Mouse (Mus musculus) frontal cortex, postnatal 10 days (tissue): ENCODE measurements around the gene E130308A19Rik.

Experiments
- DNase-seq, 2 experiments: peaks; one replicate each; pipeline ENCODE4 v3.0.0; 2022; ENCODE audit warnings: low spot score in 2 of 2, mixed read lengths in 1 of 2

Gene E130308A19Rik

DNA sequence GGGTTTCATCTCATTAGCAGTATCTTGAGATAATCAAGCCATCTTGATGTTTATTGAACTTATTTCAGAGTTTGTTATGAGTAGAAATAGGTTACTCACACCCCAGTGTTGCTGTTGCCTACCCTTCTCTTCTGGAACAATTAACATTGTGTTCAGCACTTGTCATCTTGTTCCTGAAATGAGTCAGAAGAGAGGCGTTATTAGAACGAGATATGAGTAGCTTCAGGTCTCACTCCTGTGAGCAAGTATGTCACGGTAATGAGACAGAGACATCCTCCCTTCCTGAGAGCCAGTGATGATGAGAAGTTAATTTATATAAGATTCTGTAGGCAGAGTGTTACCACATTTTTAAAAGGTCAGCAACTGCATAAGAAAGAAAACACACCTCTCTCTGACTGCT, 56.5 kb downstream of the E130308A19Rik start:
- DNase-seq = no peak

DNA sequence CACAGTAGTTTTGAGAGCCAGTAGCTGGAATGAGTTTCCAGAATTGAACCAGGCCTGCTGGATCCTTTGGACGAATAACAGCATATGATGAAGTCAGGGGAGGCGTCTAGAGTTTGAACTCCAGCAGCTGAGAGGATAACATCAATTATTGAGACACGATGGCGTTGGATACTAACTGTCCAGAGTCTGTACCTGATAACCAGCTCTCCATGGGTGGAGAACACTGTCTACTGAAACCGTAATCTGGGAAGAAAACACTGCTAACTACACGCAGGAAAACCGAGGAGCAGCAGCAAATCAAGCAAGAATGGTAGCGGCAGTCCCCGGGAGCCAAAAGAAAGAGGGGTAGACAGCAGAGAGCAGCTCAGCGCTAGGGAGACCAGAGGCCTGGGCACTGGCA, 56.9 kb downstream of the E130308A19Rik start:
- DNase-seq = no peak

DNA sequence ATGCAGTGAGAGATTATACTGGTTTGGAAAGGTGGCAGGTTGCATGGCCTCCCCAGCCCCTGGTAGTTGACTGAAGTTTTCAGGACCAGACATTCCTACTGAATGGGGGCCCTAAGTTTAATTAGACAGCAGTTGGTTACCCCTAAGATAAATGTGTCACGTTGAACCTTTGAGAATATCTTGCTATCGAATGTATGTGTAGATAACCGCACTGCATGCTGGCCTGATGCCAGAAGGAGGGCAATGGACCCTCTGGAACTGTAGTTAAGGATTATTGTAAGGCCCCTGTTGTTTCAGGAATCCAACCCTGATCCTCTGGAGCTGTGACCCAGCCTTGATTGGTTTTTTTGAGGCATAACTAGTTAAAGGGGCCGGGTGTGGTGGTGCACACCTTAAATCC, 58.3 kb downstream of the E130308A19Rik start:
- DNase-seq = no peak

DNA sequence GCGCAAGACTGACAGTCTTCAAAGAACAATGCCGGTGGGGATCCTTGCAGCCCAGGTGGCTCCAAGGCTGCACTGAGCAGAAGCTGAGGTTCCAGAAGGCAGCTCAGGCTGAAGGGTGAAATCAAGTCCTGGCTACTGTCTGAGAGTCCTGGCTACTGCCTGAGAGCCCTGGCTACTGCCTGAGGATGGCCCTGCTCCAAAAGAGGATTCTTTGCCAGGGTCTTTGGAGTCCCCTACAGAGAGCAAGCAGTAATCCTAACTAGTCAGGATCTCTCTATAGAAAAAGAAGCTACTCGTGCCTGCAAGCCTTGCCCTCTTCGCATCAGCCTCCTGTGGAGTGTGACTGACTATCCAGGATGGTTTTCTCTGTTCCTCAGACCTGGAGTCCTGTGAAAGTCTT, 60.7 kb downstream of the E130308A19Rik start:
- no peak for DNase-seq

DNA sequence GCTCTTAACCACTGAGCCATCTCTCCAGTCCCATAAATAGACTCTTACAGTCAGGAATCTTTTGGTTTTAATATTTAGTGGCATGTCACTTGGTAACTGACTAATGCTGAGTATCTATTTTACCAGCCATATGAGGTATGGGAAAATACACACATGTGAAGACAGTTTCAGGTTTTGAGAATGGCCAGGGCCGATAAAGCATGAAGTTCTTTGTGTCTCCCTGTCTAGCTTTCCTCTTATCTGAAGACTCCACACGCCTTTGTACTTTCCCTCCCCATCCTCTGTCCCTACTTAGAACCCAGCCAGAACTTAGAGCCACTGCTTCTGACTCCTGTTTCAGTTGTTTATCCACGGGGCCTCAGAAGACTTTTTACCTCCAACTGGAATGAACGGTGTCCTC, 63.0 kb downstream of the E130308A19Rik start:
- DNase-seq = no peak

DNA sequence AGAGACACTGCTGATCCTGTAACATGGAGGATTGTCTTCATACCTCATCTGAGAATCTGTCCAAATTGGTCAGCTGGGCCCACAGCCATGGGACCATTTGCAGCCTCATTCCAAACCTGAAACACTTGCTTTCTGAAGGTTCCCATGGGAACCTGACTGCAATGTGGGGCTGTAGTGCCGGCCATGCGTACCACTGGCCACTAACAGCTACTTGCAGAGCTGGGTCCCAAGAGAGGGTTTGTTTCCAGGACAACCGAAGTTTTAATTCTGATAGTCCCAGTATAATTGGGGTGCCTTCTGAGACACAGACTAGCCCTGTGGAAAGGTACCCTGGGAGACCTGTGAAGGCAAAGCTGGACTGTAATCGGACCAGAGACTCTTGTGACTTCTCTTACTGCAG, 64.1 kb downstream of the E130308A19Rik start:
- DNase-seq = no peak

DNA sequence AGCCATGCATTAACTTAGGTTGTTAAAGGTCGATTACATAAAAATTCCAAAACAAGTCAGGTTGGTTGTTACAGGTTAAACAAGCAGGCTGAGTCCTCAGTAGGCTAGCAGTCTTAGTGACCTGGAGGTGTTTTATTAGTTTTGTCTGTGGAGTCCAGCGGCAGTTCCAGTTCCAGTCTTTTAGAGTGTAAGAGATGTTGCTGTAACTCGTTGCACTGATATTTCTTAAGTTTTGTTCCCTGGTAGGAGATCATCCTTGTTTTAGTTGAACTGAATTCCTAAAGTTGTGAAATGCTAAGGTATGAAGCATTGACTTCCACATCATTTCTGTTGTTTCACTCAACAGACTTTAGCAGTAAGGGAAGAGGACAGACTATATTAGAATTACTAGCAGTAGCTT, 70.8 kb downstream of the E130308A19Rik start:
- no peak for DNase-seq

DNA sequence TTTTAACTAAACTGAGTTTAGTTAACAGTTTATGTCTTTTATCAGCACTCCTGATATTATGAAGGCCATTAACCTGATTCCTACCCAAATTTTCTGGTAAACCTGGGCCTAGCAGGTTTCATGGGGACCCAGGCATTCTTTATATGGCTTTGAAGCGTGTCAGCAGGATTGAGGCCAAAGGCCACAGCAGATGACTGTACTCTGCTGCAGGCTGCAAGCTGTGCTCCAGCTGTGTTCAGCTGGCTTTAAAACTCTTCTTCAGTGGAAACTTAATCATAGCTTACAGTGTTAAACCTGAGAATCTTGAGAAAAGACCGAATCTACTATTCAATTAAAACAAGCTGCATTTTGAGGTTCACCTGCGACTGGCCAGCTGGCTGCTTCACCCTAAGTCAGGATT, 71.9 kb downstream of the E130308A19Rik start:
- DNase-seq = no peak

DNA sequence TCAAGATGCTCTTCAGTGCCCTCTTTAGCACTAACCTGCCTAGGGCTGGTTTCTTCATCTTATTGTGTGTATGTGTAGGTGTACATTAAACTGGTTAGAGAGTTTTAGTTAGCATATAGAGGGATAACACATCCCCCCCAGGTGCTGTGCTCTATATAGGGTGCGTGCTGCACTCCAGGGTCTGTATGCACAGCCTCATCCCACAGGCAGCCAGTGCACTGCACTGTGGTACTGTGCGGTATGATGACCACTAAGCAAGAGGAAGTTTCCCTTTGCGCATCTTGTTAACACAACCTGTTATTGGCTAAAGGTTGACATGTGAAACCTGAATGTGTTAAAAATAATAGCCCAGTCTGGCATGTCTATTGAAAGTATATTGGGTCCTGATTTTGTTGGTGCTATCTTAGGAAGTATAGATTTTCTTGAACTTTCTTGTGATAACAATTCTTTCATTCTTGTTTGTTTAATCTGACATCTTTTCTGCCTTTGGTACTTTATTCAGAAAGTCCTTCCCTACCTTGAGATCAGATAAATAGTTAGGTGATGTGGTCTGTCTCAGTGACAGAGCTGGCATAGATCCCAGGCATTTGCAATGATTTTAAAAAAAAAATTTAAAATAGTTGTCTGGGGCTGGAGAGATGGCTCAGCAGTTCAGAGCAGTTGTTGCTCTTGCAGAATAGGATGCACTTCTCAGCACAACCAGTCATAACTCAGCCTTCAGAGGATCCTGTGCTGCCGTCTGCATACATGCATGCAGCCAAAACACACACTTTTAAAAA, 73.2 kb downstream of the E130308A19Rik start:
- no peak for DNase-seq

DNA sequence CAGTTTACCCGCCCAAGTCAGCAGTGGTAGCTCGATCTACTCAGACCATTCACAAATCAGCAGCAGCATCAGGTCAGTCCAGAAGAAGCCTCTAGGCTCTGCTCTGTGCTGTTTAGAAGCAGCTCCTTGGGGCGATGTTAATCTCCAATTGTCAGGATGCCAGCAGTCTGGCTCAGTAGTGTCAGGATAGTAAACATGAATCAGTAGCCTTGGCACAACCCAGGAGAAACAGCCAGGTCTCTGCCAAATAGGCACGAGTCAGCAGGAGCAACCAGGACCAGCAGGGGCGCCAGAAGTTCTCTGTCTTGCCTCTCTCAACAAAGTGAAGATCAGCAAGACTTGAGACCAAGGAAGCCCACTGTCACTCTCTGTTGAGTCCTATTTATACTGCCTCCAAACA, 83.3 kb downstream of the E130308A19Rik start:
- DNase-seq = no peak

DNA sequence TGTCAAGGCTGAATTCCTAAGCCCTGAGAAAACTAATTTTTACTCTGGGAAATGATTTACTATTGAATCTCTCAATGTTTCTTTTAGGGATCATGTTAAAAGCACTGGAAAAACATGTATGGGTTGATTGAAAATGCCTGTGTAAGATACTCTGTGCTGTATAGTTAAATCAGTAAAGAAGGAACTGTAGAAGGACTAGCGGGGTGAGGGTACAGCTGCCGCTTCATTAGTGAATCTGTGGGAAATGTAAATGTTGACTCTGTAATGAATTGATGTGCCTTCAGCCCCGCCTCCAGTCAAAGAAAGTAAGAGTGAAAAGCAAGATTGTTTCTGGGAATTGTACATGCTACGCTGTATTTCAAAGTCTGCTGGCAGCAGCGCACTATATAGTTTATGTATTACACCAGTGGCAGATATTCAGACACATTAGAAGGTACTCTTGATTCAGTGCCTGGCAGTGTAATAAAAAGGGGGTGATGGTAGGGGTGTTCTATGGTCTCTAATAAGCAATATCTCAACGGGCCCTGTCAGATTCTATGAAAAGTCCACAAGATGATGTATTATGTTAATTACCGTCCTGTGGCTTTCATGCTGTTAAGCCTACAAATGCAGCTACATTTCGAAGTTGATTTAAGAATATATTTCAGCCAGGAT, 84.9 kb downstream of the E130308A19Rik start:
- no peak for DNase-seq

DNA sequence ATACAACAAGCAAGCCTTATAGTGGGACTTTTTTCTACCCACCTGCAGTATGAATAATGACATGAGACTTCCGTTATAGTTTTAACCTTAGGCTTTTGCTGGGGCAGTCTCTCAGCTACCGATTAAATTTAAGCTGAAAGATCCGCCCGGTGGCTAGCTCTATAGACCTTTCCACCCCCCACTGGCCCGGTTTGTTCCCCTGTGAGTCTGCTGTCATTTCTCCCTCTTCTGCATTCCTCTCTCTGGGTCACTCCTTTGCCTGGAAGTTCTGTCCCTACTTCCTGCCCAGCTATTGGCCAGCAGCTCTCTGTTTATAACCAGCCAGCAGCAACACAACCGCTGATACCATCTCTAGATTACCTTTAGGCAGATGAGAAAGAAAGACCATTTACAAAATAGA, 86.4 kb downstream of the E130308A19Rik start:
- DNase-seq = no peak

DNA sequence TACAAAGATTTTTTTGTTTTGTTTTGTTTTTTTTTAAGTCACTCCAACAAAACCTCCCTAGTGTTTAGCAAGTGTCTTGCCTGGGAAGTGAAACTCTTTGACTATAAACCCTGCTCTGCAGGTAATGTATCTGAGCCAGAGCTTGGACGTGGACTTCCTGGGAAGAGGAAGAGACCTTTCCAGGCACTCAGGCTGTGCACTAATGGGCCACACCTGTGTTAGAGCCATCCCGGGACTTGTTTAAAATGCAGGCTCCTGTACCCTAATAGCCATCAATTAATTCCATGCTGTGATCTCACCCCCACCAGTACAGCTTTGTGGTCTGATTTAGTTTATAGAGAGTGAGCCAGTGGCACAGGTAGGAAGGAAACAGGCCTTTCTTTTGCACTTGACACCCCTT, 86.9 kb downstream of the E130308A19Rik start:
- DNase-seq = no peak

DNA sequence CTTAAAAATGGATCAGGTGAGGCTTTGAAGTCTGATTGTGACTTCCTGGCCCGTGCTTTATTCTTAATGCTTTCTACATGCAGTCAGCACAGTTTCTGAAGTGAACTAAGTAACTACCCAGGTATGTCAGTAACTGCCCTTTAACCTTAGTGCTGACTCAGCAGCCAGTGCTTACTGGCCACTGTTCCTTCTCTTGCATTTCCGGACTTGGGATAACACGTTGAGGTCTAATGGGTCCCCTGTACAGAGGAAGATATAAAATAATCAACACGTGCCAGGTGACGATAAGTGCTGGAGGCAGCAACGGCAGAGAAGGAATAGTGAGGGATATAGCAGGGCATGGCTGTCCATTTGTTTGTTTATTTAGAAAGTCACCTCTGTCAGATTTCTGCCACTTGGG, 88.5 kb downstream of the E130308A19Rik start:
- DNase-seq = no peak

DNA sequence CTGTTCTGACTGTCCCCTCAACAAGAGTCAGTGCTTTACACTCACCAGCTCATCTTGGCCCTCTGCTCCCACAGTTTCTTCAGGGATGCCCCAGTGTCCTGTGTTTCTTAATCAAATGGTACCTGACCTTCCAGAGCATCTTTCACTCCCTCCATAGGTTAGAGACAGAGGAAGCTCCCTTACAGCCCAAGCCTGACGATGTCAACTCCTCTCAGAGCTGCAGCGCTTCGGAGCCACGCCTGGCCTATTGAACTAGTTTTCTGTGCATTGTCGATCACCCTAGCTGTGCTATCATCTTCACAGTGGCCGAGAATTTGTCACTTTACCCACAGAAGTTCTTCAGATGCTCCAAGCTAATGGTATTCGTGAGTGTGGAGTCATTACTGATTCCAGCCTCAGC, 88.9 kb downstream of the E130308A19Rik start:
- DNase-seq = no peak

DNA sequence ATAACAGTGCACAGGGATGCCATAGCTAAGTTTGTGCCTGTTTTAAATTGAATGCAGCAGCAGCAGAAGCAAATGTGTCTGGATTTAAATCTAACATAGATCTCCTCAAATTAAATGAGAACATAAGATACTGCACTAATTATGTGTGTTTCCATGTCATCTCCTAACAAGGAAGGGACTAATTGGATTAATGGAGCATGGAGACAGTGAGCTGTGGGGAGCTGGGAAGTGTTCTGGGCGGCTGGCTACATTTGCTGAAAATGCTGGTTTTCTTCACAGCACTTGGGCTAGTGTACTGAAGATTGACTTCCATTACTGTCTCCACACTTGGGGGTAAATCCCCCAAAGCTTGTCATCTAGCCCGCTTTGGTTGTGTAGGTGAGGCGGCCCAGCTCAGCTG, 89.5 kb downstream of the E130308A19Rik start:
- DNase-seq = no peak

DNA sequence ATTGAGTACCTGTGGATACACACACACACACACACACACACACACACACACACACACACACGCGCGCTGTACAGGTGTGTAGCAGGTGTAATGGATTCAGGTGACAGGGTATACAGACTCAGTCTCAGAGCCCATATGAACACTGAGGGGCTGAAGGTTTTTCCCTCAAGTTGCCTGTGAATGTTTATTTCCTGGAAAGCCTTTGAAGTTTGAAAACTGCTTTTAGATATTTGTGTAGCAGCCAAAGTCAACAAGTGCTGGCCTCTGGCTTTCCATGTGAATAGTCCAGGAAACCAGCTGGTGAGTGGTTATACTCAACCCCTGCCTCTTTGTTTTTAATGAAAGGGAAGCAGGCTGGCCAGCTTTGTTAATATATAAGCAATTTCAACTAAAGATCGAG, 91.3 kb downstream of the E130308A19Rik start:
- DNase-seq = no peak

DNA sequence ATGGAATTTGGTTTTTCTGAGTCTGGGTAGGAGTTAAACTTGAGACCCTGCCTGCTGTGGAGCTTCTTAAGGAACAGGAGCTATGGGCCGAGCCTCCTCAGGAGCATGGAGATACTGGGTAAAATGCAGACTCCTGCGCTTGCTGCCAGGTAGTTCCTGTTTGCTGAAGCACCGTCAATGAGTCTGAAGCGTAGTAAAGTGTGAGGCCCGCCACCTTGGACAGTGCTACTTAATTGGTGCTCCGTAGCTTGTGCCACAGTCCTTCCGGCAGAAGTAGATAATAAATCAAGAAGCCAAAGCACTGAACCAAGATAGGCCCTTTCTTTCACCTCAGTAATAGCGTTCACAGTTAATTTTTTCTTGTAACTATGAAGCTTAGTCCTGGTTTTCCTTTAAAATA, 92.5 kb downstream of the E130308A19Rik start:
- no peak for DNase-seq

DNA sequence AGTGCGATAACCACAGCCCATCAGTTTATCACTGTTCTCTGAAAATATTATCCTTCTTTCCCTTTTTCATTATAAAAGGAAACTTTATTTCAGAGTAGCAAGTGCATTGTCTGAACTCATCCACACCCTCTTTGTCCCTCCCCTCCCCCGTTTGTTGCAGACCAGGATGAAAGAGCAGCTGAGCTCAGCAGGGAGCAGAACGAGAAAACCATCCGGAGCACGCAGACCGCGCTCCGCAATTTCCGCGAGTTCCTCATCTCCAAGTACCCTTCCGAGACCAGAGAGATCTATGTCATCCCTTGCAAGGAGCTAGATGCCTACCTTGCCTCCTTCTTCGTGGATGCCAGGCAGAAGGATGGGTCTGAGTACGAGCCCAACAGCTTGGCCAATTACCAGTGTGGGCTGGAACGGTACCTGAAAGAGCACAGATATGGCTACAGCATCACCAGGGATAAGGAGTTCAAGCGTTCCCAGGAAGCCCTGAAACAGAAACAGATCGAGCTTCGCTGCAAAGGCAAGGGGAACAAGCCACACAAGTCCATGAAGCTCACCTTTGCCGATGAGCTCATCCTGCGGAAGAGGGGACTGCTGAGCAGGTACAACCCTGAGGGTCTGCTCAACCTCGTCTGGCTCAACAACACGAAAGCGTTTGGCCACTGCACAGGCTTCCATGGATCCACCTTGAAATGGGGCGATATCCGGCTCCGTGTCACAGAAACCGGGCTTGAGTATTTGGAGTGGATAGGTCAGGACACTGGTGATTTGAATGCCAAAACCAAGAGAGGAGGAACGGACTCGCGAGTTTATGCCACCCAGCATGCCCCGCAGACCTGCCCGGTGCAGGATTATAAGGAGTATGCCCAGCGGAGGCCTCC, 93.7 kb downstream of the E130308A19Rik start:
- DNase-seq = no peak

DNA sequence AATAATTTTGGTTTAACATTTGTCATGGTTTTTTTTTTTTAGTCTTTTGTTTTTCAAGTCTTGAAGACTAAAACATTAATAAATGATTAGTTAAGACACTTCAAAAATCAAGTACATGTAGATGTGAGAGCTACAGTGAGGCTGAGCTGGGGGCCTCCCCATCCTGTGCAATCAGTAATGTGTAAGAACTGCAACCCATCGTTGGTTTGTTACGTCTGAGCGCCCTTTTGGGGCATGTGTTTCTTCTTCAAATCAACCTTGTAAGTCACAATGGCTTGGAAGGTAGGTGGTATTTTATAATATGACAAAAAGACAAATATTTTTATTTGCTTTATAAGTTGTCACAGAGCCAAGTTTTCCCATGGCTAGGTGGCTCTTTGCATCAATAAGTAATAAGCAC, 95.8 kb downstream of the E130308A19Rik start:
- DNase-seq = no peak

DNA sequence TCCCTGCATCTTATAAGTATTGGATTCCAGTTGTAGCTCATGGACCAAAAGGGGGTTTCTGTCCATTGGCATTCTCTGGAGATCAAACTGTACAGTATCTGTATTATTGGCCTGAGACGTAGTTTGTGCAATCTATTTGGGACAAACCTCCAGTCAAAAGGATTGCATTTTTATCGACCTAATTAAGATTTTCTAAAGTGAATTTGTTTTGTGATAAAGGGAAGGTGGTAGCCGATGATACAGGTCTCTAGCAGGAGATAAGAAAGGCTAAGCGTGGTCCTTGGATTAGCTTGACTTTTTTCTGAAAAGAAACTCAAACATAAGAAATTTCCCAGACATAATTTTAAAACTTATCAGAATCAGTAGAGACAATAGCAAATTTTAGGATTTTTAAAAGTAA, 99.6 kb downstream of the E130308A19Rik start:
- no peak for DNase-seq

DNA sequence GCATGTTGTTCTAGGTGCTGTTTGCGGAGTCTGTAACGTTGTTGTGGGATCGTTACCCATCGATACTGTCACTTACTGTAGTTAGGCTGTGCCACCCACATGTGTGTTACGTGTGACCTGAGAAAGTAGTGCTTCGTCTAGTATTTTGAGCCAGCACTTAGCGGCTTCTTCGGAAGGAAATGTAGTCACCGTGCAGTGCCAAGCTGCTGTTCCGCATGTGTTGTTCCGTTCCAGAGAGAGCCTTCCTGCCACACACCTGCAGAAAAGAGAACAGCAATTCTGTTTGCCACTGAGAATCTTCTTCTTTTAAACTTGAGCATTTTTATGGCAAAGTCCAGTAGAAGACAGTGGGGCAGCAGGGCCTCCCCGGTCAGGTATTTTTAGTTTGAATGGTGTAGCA, 100.5 kb downstream of the E130308A19Rik start:
- no peak for DNase-seq
